Mouse (Mus musculus) lung, postnatal 0 days (tissue): ENCODE measurements around the gene Ddx47.

Experiments used
- CTCF ChIP-seq: IDR thresholded peaks from 2 replicates; pipeline ENCODE4 v1.5.1; 2016; ENCODE audit warnings: antibody characterized with exemption, mild to moderate bottlenecking
- EP300 ChIP-seq: IDR thresholded peaks from 2 replicates; pipeline ENCODE4 v1.6.1; 2016; ENCODE audit warnings: antibody characterized with exemption, mild to moderate bottlenecking, control low read depth

GRCm38 (mm10) chr6:134988377-134988776 lies 23.0 kb upstream of the Ddx47 start:
- TF ChIP-seq CTCF (no peak), EP300 (no peak)
